Mouse (Mus musculus) MEL (cell line): ENCODE data around the gene Lrrc8a. TPM values are rescaled to one million over a fixed set of nuclear protein-coding genes. Genes with fewer than 3 reads are reported as not detected.

ENCODE experiments used
- DNase-seq: peaks from one replicate; pipeline ENCODE4 v3.0.0; 2011; ENCODE audit warnings: low read depth, low spot score
- H3K27ac ChIP-seq: 2 replicates; pipeline ENCODE4 v1.5.1; 2012; ENCODE audit warnings: low read depth, mild to moderate bottlenecking, control low read depth, low read length, moderate library complexity; ENCODE audit not compliant: control insufficient read depth
- H3K27me3 ChIP-seq, 2 experiments: fragments of 150-350 bp in 1 of 2; sonication (generic) in 1 of 2; 2 replicates each; pipeline ENCODE4 v1.6.1; 2012; ENCODE audit warnings: low read length in 2 of 2, mild to moderate bottlenecking in 2 of 2, improper control_type of control experiment in 1 of 2, moderate library complexity in 1 of 2; ENCODE audit not compliant: insufficient read depth in 2 of 2, control insufficient read depth in 1 of 2
- H3K36me3 ChIP-seq, 2 experiments: 2 replicates each; pipeline ENCODE4 v1.6.1; 2012 to 2014; ENCODE audit warnings: low read length in 2 of 2, improper control_type of control experiment in 1 of 2, inconsistent platforms in 1 of 2, mild to moderate bottlenecking in 1 of 2; ENCODE audit not compliant: insufficient read depth in 2 of 2, control insufficient read depth in 1 of 2
- H3K4me1 ChIP-seq, 2 experiments: fragments of 150-350 bp in 1 of 2; sonication (generic) in 1 of 2; 2 replicates each; pipeline ENCODE4 v1.6.1; 2012; ENCODE audit warnings: low read length in 2 of 2, improper control_type of control experiment in 1 of 2, mild to moderate bottlenecking in 1 of 2; ENCODE audit not compliant: insufficient read depth in 2 of 2, control insufficient read depth in 1 of 2
- H3K4me3 ChIP-seq, 2 experiments: fragments of 150-350 bp in 1 of 2; sonication (generic) in 1 of 2; 2 replicates each; pipeline ENCODE4 v1.5.1; 2012; ENCODE audit warnings: low read depth in 2 of 2, low read length in 2 of 2, mild to moderate bottlenecking in 2 of 2, moderate library complexity in 2 of 2, control low read depth in 1 of 2, improper control_type of control experiment in 1 of 2; ENCODE audit not compliant: control insufficient read depth in 1 of 2, insufficient read depth in 1 of 2
- H3K79me2 ChIP-seq: 2 replicates; pipeline ENCODE4 v1.6.1; 2012; ENCODE audit warnings: mild to moderate bottlenecking, low read length, moderate library complexity; ENCODE audit not compliant: control insufficient read depth, poor library complexity, insufficient read depth
- H3K9ac ChIP-seq: 2 replicates; pipeline ENCODE4 v1.6.1; 2012; ENCODE audit warnings: low read depth, mild to moderate bottlenecking, control low read depth, low read length, moderate library complexity; ENCODE audit not compliant: control insufficient read depth, poor library complexity, severe bottlenecking
- H3K9me3 ChIP-seq: fragments of 150-350 bp; sonication (generic); replicated peaks from 2 replicates; pipeline ENCODE4 v1.6.1; 2012; ENCODE audit warnings: mild to moderate bottlenecking, low read length, improper control_type of control experiment, moderate library complexity; ENCODE audit not compliant: insufficient read depth
- CTCF ChIP-seq, 3 experiments: IDR thresholded peaks in 2 of 3; conservative IDR thresholded peaks in 1 of 3; 2 replicates each; pipeline ENCODE4 v1.5.1; 2011 to 2012; ENCODE audit warnings: low read length in 3 of 3, low read depth in 2 of 3, mild to moderate bottlenecking in 2 of 3, improper control_type of control experiment in 1 of 3, inconsistent platforms in 1 of 3, mixed read lengths in 1 of 3, moderate library complexity in 1 of 3; ENCODE audit not compliant: control insufficient read depth in 1 of 3, insufficient read depth in 1 of 3, poor library complexity in 1 of 3, severe bottlenecking in 1 of 3
- E2F4 ChIP-seq: IDR thresholded peaks from 2 replicates; pipeline ENCODE4 v1.6.1; 2011; ENCODE audit warnings: low read depth, low read length, improper control_type of control experiment, borderline replicate concordance
- GATA1 ChIP-seq: IDR thresholded peaks from 2 replicates; pipeline ENCODE4 v1.6.1; 2011; ENCODE audit warnings: low read depth, low read length, improper control_type of control experiment
- JUND ChIP-seq: IDR thresholded peaks from 2 replicates; pipeline ENCODE4 v1.6.1; 2011; ENCODE audit warnings: low read depth, mild to moderate bottlenecking, improper control_type of control experiment, low read length
- KAT2A ChIP-seq: conservative IDR thresholded peaks from 2 replicates; pipeline ENCODE4 v1.6.1; 2012; ENCODE audit warnings: low read depth, low read length, improper control_type of control experiment, inconsistent platforms
- MEF2A ChIP-seq: IDR thresholded peaks from 2 replicates; pipeline ENCODE4 v1.6.1; 2014; ENCODE audit warnings: low read depth, mild to moderate bottlenecking, inconsistent platforms, low read length, improper control_type of control experiment; ENCODE audit not compliant: poor library complexity, insufficient replicate concordance, severe bottlenecking; ENCODE audit errors: extremely low read depth
- MYC ChIP-seq: IDR thresholded peaks from 2 replicates; pipeline ENCODE4 v1.6.1; 2011; ENCODE audit warnings: low read depth, mild to moderate bottlenecking, low read length, improper control_type of control experiment, moderate library complexity
- POLR2A ChIP-seq, 2 experiments: IDR thresholded peaks; 2 replicates each; pipeline ENCODE4 v1.6.1; 2011 to 2012; ENCODE audit warnings: low read length in 2 of 2, mild to moderate bottlenecking in 2 of 2, control low read depth in 1 of 2, improper control_type of control experiment in 1 of 2, low read depth in 1 of 2, moderate library complexity in 1 of 2; ENCODE audit not compliant: control insufficient read depth in 1 of 2, insufficient read depth in 1 of 2, poor library complexity in 1 of 2
- POLR2AphosphoS2 ChIP-seq: IDR thresholded peaks from 2 replicates; pipeline ENCODE4 v1.6.1; 2011; ENCODE audit warnings: low read length, improper control_type of control experiment
- POLR2AphosphoS5 ChIP-seq: IDR thresholded peaks from 2 replicates; pipeline ENCODE4 v1.6.1; 2012; ENCODE audit warnings: low read depth, borderline replicate concordance, mild to moderate bottlenecking, inconsistent platforms, low read length, moderate library complexity, mixed read lengths
- RAD21 ChIP-seq: IDR thresholded peaks from 2 replicates; pipeline ENCODE4 v1.6.1; 2011; ENCODE audit warnings: mild to moderate bottlenecking, low read depth, low read length, improper control_type of control experiment
- RCOR1 ChIP-seq: IDR thresholded peaks from 2 replicates; pipeline ENCODE4 v1.6.1; 2012; ENCODE audit warnings: low read depth, mild to moderate bottlenecking, inconsistent platforms, low read length, improper control_type of control experiment
- SIN3A ChIP-seq: IDR thresholded peaks from 2 replicates; pipeline ENCODE4 v1.6.1; 2012; ENCODE audit warnings: low read length, improper control_type of control experiment, inconsistent platforms
- SMC3 ChIP-seq: IDR thresholded peaks from 2 replicates; pipeline ENCODE4 v1.6.1; 2011; ENCODE audit warnings: low read depth, low read length, improper control_type of control experiment
- TBP ChIP-seq: IDR thresholded peaks from 2 replicates; pipeline ENCODE4 v1.8.0; 2011; ENCODE audit warnings: low read depth, low read length, improper control_type of control experiment
- TCF12 ChIP-seq: IDR thresholded peaks from 2 replicates; pipeline ENCODE4 v1.6.1; 2014; ENCODE audit warnings: low read depth, mild to moderate bottlenecking, inconsistent platforms, low read length, improper control_type of control experiment, moderate library complexity
- UBTF ChIP-seq: IDR thresholded peaks from 2 replicates; pipeline ENCODE4 v1.6.1; 2012; ENCODE audit warnings: low read depth, mild to moderate bottlenecking, inconsistent platforms, low read length, improper control_type of control experiment, moderate library complexity, borderline replicate concordance; ENCODE audit not compliant: insufficient read depth
- ZKSCAN1 ChIP-seq: IDR thresholded peaks from 2 replicates; pipeline ENCODE4 v1.6.1; 2012; ENCODE audit warnings: low read depth, mild to moderate bottlenecking, inconsistent platforms, low read length, improper control_type of control experiment, moderate library complexity
- ZMIZ1 ChIP-seq: IDR thresholded peaks from 2 replicates; pipeline ENCODE4 v1.6.1; 2012; ENCODE audit warnings: low read depth, mild to moderate bottlenecking, inconsistent platforms, low read length, improper control_type of control experiment, moderate library complexity
- polyA plus RNA-seq, 2 experiments: library from polyadenylated mRNA; stranded (reverse) in 1 of 2; unstranded in 1 of 2; fragments of >175 nt in 1 of 2; fragments of >200 nt in 1 of 2; gene quantifications; 2 replicates each; pipeline versions ENCODE4 v1.2.1 to v1.2.4; 2012; ENCODE audit warnings: low replicate concordance in 2 of 2, low read depth in 1 of 2; ENCODE audit not compliant: insufficient read length in 2 of 2, insufficient read depth in 1 of 2, missing spikeins in 1 of 2
- total RNA-seq: library from RNA; depleted of rRNA; stranded (reverse); fragments of 300-350 nt; gene quantifications from 2 replicates; pipeline ENCODE4 v1.2.3, GENCODE M21; 2012

Lrrc8a gene
- total and polyA plus RNA-seq, 3 experiments, result 6.9 to 8.3 TPM; not detected in 1

DNA sequence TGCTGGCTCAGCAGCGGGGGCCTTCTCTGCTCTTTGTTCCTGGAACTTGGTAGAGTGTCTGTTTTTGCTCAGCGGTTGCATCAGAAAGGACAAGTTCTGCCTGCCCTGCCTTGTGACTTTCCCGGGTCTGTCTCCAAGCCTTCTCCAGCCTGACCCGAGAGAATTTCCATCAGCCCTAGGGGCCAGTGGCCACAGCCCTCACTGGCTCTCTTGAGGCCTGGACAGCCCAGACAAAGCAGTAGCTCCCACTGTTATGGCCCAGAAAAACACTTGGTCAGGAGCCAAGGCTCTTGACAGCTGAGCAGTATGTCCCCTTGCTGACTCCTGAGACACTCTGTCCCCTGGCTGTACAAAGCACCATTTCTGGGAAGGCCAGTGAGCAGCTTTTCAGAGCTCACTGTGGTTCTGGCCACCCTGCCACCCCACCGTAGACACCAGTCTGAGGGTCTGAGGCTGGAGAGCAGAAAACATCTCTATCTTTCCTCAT lies 28.3 kb downstream of the Lrrc8a start, which contains the start of gene Phyhd1:
TSS of gene Phyhd1 (plus strand) at position 437 of the 487 bp plus-strand sequence.
- peaks cover 0 to 20% of the 10 kb centered on the region in 2 experiments; a peak in 3 of 4 replicates for H3K36me3 ChIP-seq
- H3K4me1 ChIP-seq, result peaks cover 19 to 25% of the 10 kb centered on the region in 2 experiments

DNA sequence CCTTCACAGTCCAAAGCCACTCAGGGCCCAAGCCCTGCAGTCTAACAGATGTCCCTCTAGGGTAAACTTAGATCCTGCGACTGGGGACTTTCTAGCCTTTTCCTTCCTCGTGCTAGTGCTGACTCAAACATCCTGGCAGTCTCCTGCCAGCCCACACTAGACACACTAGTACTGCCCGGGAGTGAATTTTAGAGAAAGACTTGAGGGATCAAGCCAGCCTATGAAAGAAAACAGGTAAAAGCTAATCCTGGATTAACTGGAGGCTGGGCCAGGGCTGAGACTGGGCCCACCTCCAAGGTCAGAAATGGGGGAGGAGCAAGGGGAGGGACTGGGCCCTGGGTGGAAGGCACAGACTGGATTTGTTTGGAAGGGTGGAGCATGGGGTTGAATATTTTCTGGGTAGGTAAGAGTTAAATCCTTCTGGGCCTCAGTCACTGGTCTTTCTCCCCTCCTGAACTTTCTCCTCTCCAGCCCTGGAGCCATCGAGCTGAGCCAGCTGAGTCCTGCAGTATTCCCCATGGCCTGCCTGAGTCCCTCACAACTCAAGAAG lies 29.0 kb downstream of the Lrrc8a start:
- H3K9me3 ChIP-seq, result no peaks in the 10 kb centered on the region
- DNase-seq, result peak; percentile 44
- no peak overlapping the region for H3K4me3 ChIP-seq
- H3K27me3 ChIP-seq, result no peaks in the 10 kb centered on the region
- H3K36me3 ChIP-seq, result peaks cover 0 to 20% of the 10 kb centered on the region in 2 experiments; a peak in 3 of 4 replicates
- H3K27ac ChIP-seq, result peak overlapping the region; percentile 93
- H3K79me2 ChIP-seq, result no peaks in the 10 kb centered on the region; the same call in 1 of the 2 replicates
- no peak for TF ChIP-seq CTCF (IDR thresholded peaks at IDR 0.05 in 2 of 3, conservative IDR thresholded peaks at IDR 0.05 in 1 of 3; ENCODE audit: control insufficient read depth in 1 of 3, insufficient read depth in 1 of 3, low read depth in 2 of 3, low read length in 3 of 3, poor library complexity in 1 of 3, severe bottlenecking in 1 of 3)
- TF ChIP-seq POLR2A (IDR thresholded peaks at IDR 0.05; ENCODE audit: control insufficient read depth in 1 of 2, insufficient read depth in 1 of 2, low read depth in 1 of 2, low read length in 2 of 2, poor library complexity in 1 of 2), result no peak
- TF ChIP-seq E2F4, result no peak
- TF ChIP-seq RAD21, result no peak
- 0 out of 2 replicates have a peak, but pooled peaks have one; percentile 16 for TF ChIP-seq POLR2AphosphoS2
- peak overlapping the region; percentile 74 for H3K9ac ChIP-seq
- peaks cover 19 to 25% of the 10 kb centered on the region in 2 experiments for H3K4me1 ChIP-seq

More for the DNA sequence above, 28.3 kb downstream of the Lrrc8a start, which contains the start of gene Phyhd1:
- Histone ChIP-seq H3K9me3 (no peaks in the 10 kb centered on the region), H3K4me3 (no peak within 1 kb of the TSS), H3K27me3 (no peaks in the 10 kb centered on the region), H3K27ac (peak within 1 kb of the TSS; percentile 93)
- no peak for TF ChIP-seq MEF2A
- 0 out of 2 replicates have a peak, but pooled peaks have one; percentile 2 for TF ChIP-seq TCF12
- TF ChIP-seq SMC3, result no peak
- no peak for TF ChIP-seq POLR2AphosphoS5
- no peak for TF ChIP-seq ZKSCAN1
- TF ChIP-seq ZMIZ1, result no peak
- no peak for TF ChIP-seq MYC
- no peak for TF ChIP-seq GATA1
- no peak for TF ChIP-seq KAT2A
- no peak for TF ChIP-seq JUND
- peak; percentile 23; the same call in 1 of the 2 replicates for TF ChIP-seq POLR2AphosphoS2
- no peak for TF ChIP-seq POLR2A (IDR thresholded peaks at IDR 0.05; ENCODE audit: control insufficient read depth in 1 of 2, insufficient read depth in 1 of 2, low read depth in 1 of 2, low read length in 2 of 2, poor library complexity in 1 of 2)
- TF ChIP-seq UBTF, result no peak
- no peak for TF ChIP-seq RCOR1
- TF ChIP-seq TBP, result no peak
- no peak for TF ChIP-seq CTCF (IDR thresholded peaks at IDR 0.05 in 2 of 3, conservative IDR thresholded peaks at IDR 0.05 in 1 of 3; ENCODE audit: control insufficient read depth in 1 of 3, insufficient read depth in 1 of 3, low read depth in 2 of 3, low read length in 3 of 3, poor library complexity in 1 of 3, severe bottlenecking in 1 of 3)
- TF ChIP-seq SIN3A, result no peak
- TF ChIP-seq, all 39 proteins: peak for 2
- peak; percentile 66 for DNase-seq
- Histone ChIP-seq H3K79me2 (no peaks in the 10 kb centered on the region; the same call in 1 of the 2 replicates), H3K9ac (peak within 1 kb of the TSS; percentile 74)
